Mouse (Mus musculus) myocyte (in vitro differentiated cells): Measurements from ENCODE around the gene Asb15. TPM values are rescaled to one million over a fixed set of nuclear protein-coding genes. Genes with fewer than 3 reads are reported as not detected.

Experiments
- H3K27me3 ChIP-seq: one replicate; pipeline ENCODE4 v1.6.1; 2011; ENCODE audit not compliant: control insufficient read depth, insufficient read depth, insufficient read length
- H3K36me3 ChIP-seq: one replicate; pipeline ENCODE4 v1.6.1; 2011; ENCODE audit not compliant: control insufficient read depth, insufficient read depth
- H3K4me2 ChIP-seq: one replicate; pipeline ENCODE4 v1.6.1; 2011; ENCODE audit warnings: low read depth, control low read depth
- H3K4me3 ChIP-seq: one replicate; pipeline ENCODE4 v1.5.1; 2011; ENCODE audit warnings: mild to moderate bottlenecking, control low read depth, moderate library complexity
- H3K79me2 ChIP-seq: one replicate; pipeline ENCODE4 v1.6.1; 2011; ENCODE audit not compliant: control insufficient read depth, insufficient read depth
- H3ac ChIP-seq: one replicate; pipeline ENCODE4 v1.6.1; 2011; ENCODE audit not compliant: control insufficient read depth, insufficient read length
- CEBPB ChIP-seq: IDR thresholded peaks from 2 replicates; pipeline ENCODE4 v1.6.1; 2011; ENCODE audit warnings: mild to moderate bottlenecking, moderate library complexity; ENCODE audit not compliant: poor library complexity, insufficient read depth, severe bottlenecking
- E2F4 ChIP-seq: IDR thresholded peaks from one replicate; pipeline ENCODE4 v1.6.1; 2011; ENCODE audit warnings: mild to moderate bottlenecking, control low read depth, moderate library complexity; ENCODE audit not compliant: insufficient read depth
- MAX ChIP-seq: IDR thresholded peaks from one replicate; pipeline ENCODE4 v1.6.1; 2011; ENCODE audit warnings: low read depth, mild to moderate bottlenecking, control low read depth
- MYOD1 ChIP-seq, 3 experiments: IDR thresholded peaks; one replicate each; pipeline ENCODE4 v1.6.1; 2011; ENCODE audit warnings: control low read depth in 2 of 3, low read depth in 2 of 3, mild to moderate bottlenecking in 2 of 3, moderate library complexity in 1 of 3; ENCODE audit not compliant: insufficient read length in 2 of 3, control insufficient read depth in 1 of 3
- MYOG ChIP-seq, 3 experiments: IDR thresholded peaks; one replicate each; pipeline ENCODE4 v1.6.1; 2011; ENCODE audit warnings: control low read depth in 2 of 3, low read depth in 2 of 3, mild to moderate bottlenecking in 2 of 3; ENCODE audit not compliant: insufficient read length in 2 of 3, control insufficient read depth in 1 of 3, insufficient read depth in 1 of 3
- POLR2A ChIP-seq: IDR thresholded peaks from one replicate; pipeline ENCODE4 v1.6.1; 2011; ENCODE audit warnings: low read depth, mild to moderate bottlenecking, control low read depth, moderate library complexity; ENCODE audit not compliant: insufficient read length
- POLR2AphosphoS2 ChIP-seq: IDR thresholded peaks from one replicate; pipeline ENCODE4 v1.6.1; 2011; ENCODE audit warnings: low read depth, control low read depth; ENCODE audit not compliant: insufficient read length
- REST ChIP-seq: IDR thresholded peaks from one replicate; pipeline ENCODE4 v1.6.1; 2011; ENCODE audit warnings: mild to moderate bottlenecking, control low read depth, moderate library complexity; ENCODE audit not compliant: insufficient read depth, insufficient read length
- SRF ChIP-seq: IDR thresholded peaks from one replicate; pipeline ENCODE4 v1.6.1; 2011; ENCODE audit warnings: low read depth; ENCODE audit not compliant: control insufficient read depth, insufficient read length
- TCF12 ChIP-seq: IDR thresholded peaks from one replicate; pipeline ENCODE4 v1.6.1; 2011; ENCODE audit warnings: mild to moderate bottlenecking, control low read depth; ENCODE audit not compliant: poor library complexity, insufficient read depth, severe bottlenecking
- TCF3 ChIP-seq: IDR thresholded peaks from one replicate; pipeline ENCODE4 v1.6.1; 2011; ENCODE audit warnings: low read depth, control low read depth; ENCODE audit not compliant: insufficient read length
- USF1 ChIP-seq: IDR thresholded peaks from one replicate; pipeline ENCODE4 v1.6.1; 2011; ENCODE audit warnings: low read depth, mild to moderate bottlenecking, control low read depth, moderate library complexity
- polyA plus RNA-seq: library from polyadenylated mRNA; unstranded; fragments of >200 nt; fragmentation: generic; extraction: Trizol; gene quantifications from one replicate; pipeline ENCODE4 v1.2.1, GENCODE M21; 2012; ENCODE audit warnings: missing spikeins

Gene Asb15
- polyA plus RNA-seq, 1 experiment: 0.16 TPM

DNA sequence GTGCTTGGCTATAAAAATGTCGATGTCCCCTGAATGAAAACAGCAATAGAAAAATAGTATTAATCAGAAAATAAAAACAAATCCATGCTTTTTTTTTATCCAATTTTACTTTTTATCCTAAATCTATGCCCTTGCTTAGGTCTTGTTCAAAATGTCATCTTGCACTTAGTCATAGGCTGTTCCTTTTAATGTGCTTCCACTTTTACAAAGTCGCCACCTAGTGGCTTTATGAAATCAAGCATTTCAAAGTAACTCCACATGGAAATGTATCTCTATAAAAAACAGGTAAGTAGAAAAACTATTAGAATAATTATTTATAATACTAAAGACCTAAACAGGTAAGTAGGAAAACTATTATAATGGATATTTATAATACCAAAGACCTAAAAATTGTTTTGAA, 11.7 kb upstream of the Asb15 start:
- H3K27me3 ChIP-seq: no peaks in the 10 kb centered on the region
- TF ChIP-seq MAX (no peak), USF1 (no peak), POLR2AphosphoS2 (no peak), MYOD1 (IDR thresholded peaks at IDR 0.05; ENCODE audit: control insufficient read depth in 1 of 3, insufficient read length in 2 of 3, low read depth in 2 of 3) (no peak), E2F4 (no peak), REST (no peak), SRF (no peak)

DNA sequence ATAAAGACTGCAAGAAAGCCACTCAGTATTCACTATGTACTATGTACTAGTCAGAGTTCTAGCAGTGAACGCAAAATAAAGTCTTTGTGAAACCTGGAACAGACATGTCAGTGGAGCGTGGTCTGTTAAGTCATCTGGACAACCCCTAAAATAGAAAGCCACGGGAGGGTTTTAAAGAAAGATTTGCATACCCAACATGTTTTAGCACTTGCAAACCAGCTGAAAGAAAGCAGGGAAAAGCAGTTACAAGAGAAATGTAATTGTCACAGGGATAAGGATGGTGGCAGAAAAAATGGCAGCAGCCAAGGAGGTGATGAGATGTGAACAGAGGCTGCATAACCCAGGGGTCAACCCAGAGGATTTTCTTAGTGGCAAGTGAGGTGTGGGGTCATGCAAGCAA, 2.2 kb upstream of the Asb15 start:
- TF ChIP-seq REST (no peak), POLR2A (no peak), TCF12 (no peak), CEBPB (no peak), TCF3 (no peak), E2F4 (no peak), USF1 (no peak), SRF (no peak), MYOG (IDR thresholded peaks at IDR 0.05; ENCODE audit: control insufficient read depth in 1 of 3, insufficient read depth in 1 of 3, insufficient read length in 2 of 3, low read depth in 2 of 3) (no peak), MYOD1 (IDR thresholded peaks at IDR 0.05; ENCODE audit: control insufficient read depth in 1 of 3, insufficient read length in 2 of 3, low read depth in 2 of 3) (no peak), MAX (no peak), POLR2AphosphoS2 (no peak)
- no peak overlapping the region for H3K4me3 ChIP-seq

More for the DNA sequence above, 11.7 kb upstream of the Asb15 start:
- Histone ChIP-seq H3K4me3 (no peak overlapping the region), H3K79me2 (no peaks in the 10 kb centered on the region), H3K36me3 (peaks cover 12% of the 10 kb centered on the region), H3K4me2 (no peak overlapping the region), H3ac (no peak overlapping the region)

DNA sequence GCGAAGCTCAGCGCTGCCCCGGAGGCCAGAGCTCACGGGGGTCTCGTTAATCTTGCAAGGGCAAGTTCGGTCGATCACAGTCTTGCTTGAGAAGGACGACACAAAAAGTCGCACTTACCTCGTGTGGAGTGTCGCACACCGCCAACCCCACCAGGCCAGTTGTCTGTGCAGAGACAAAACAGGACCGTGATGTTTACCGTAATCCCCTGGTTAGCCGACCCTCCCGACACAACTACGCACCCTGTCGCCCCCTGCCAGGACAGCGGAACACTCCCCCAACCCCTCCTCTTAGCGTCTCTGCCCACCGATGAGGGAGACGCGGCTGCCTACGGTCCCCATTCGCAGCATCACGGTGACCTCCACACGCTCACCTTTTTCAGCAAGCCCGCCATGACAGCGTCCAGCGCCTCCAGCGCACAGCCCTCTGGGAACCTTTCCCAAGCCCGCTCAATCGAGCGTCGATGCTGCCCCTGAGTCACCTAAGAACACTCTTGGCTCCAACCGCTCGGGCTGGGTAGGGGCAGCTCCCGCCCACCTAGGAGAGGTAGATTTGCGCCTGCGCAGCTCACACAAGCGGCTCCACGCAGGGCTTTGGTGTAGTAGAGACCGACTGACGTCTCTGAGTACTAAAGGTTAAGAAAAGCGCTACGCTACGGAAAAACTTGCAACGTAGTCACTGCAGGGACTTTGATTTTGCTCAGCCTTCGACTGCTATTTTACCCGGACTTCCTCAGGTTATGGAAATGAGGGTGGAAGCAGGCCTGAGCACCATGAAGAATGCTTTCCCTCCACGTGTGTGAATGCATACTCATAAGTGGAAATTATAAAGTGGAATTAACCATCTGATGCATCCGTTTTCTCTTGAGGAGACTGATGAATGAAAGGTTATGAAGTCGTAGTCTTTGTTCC, 535 bp upstream of the Asb15 start, which contains the start of gene Ndufa5:
Ndufa5 (minus strand) TSS at position 859 of the 909 bp plus-strand sequence.
- TF ChIP-seq REST (no peak), POLR2AphosphoS2 (peak; percentile 90), CEBPB (no peak), USF1 (no peak), POLR2A (peak; percentile 87), TCF3 (no peak), SRF (peak; percentile 85), MYOD1 (IDR thresholded peaks at IDR 0.05; ENCODE audit: control insufficient read depth in 1 of 3, insufficient read length in 2 of 3, low read depth in 2 of 3) (no peak), E2F4 (peak; percentile 74), MYOG (IDR thresholded peaks at IDR 0.05; ENCODE audit: control insufficient read depth in 1 of 3, insufficient read depth in 1 of 3, insufficient read length in 2 of 3, low read depth in 2 of 3) (peak in 1 of 3 experiments; percentile 42), MAX (no peak)
- Histone ChIP-seq H3ac (peak within 1 kb of the TSS; percentile 17), H3K27me3 (no peaks in the 10 kb centered on the region), H3K36me3 (no peaks in the 10 kb centered on the region), H3K4me2 (peak within 1 kb of the TSS; percentile 90), H3K79me2 (peaks cover 17% of the 10 kb centered on the region), H3K4me3 (peak within 1 kb of the TSS; percentile 87)

More for the DNA sequence above, 2.2 kb upstream of the Asb15 start:
- no peak overlapping the region for H3K4me2 ChIP-seq
- peaks cover 4% of the 10 kb centered on the region for H3K36me3 ChIP-seq
- peaks cover 17% of the 10 kb centered on the region for H3K79me2 ChIP-seq
- no peak overlapping the region for H3ac ChIP-seq
- H3K27me3 ChIP-seq: no peaks in the 10 kb centered on the region

DNA sequence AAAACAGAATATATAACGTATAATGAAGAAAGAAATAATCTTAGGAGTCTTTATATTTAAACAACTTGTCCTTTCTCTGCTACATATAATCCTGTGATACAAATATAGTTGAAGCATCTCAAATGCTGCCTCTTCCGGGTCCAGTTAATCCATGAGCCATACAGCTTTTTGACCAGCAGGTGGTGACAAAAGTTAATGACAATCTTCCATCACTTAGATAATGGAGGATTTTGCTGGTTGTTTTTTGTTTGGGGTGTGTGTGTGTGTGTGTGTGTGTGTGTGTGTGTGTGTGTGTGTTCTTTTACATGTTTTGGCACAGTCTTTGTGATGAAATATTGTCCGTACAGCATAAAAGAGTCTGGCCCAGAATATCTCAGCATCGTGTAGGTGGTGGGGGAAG, 2.2 kb downstream of the Asb15 start:
- Histone ChIP-seq H3K27me3 (no peaks in the 10 kb centered on the region), H3K79me2 (peaks cover 9% of the 10 kb centered on the region), H3K4me3 (no peak overlapping the region), H3K36me3 (no peaks in the 10 kb centered on the region), H3K4me2 (peak overlapping the region; percentile 28), H3ac (no peak overlapping the region)
- TF ChIP-seq TCF12: no peak
- TF ChIP-seq CEBPB: no peak
- TF ChIP-seq REST: no peak
- no peak for TF ChIP-seq E2F4
- no peak for TF ChIP-seq USF1
- TF ChIP-seq POLR2AphosphoS2: no peak
- TF ChIP-seq MYOD1 (IDR thresholded peaks at IDR 0.05; ENCODE audit: control insufficient read depth in 1 of 3, insufficient read length in 2 of 3, low read depth in 2 of 3): no peak
- no peak for TF ChIP-seq MYOG (IDR thresholded peaks at IDR 0.05; ENCODE audit: control insufficient read depth in 1 of 3, insufficient read depth in 1 of 3, insufficient read length in 2 of 3, low read depth in 2 of 3)
- no peak for TF ChIP-seq POLR2A
- TF ChIP-seq TCF3: no peak
- TF ChIP-seq SRF: no peak
- TF ChIP-seq MAX: no peak
